Mouse (Mus musculus): ENCODE measurements around the gene Map2. TPM values are rescaled to one million over a fixed set of nuclear protein-coding genes. Genes with fewer than 3 reads are reported as not detected.

The Map2 gene
- polyA plus RNA-seq, 1 experiment from 2014 or later = 4.9 TPM

DNA sequence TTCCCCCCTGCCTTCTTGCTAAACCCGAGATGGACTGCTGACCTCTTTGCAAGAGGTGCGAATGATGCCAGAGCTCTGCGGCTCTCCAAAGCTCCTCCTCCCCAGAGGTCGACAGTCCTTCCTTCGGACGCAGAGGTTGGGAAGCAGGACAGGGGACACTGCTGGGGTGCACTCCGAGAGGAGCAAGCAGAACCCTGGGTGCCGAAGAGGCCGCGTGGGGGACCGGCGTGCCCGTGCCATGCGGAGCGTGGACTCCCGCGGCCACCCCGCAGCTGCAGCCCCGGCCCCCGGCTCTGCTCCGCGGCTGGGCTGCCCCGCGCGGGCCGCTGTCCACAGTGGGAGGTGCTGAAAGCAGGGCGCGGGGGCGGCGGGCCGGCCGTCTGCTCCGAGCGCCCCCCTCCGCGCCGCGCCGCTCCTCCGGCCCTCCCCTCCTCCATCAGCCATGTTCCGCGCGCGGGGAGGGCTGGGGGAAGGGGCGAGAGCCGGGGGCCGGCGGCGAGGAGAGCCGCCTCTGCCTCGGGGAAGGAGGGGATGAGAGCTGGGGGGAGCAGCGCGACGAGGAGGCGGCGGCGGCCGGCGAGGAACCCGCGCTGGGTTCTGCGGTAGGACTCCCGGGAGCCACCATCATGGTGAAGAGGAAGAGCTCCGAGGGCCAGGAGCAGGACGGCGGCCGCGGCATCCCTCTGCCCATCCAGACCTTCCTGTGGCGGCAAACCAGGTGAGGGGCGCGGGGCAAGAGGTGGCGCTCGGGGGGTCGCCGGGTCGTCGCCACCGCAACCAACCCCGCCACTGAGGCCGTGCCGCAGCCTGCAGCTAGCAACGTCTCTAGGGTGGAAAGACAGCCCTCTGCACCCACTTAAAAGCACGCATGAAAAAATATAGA lies 293.0 kb downstream of the Map2 start, which contains the start of gene Unc80:
Gene Unc80, plus strand, starts transcription at position 547 of the 883 bp plus-strand sequence.
- no peak within 1 kb of the TSS for H3K27ac ChIP-seq (ENCODE audit: low read depth, low read length)
- no peaks in the 10 kb centered on the region for H3K9me3 ChIP-seq (ENCODE audit: control insufficient read depth, low read length)
- no peaks in the 10 kb centered on the region for H3K36me3 ChIP-seq (ENCODE audit: control insufficient read depth, insufficient read depth, low read length)
- H3K4me1 ChIP-seq (ENCODE audit: control insufficient read depth, insufficient read depth, low read length) = no peaks in the 10 kb centered on the region; the same call in 1 of the 2 replicates
- H3K4me2 ChIP-seq (replicated peaks; ENCODE audit: low read depth, low read length) = peak within 1 kb of the TSS; percentile 88
- peak; percentile 99 for ATAC-seq (ENCODE audit: low FRiP score, low TSS enrichment)
- H3K4me3 ChIP-seq (ENCODE audit: low read length) = peak within 1 kb of the TSS; percentile 52
- H3K9ac ChIP-seq (ENCODE audit: low read depth, low read length) = peak within 1 kb of the TSS; percentile 23; the same call in 1 of the 2 replicates
- WGBS = 1% methylated on average over 50 of the region's 83 CpGs
- peaks cover 10% of the 10 kb centered on the region for H3K27me3 ChIP-seq (ENCODE audit: control insufficient read depth, insufficient read depth, low read length)

DNA sequence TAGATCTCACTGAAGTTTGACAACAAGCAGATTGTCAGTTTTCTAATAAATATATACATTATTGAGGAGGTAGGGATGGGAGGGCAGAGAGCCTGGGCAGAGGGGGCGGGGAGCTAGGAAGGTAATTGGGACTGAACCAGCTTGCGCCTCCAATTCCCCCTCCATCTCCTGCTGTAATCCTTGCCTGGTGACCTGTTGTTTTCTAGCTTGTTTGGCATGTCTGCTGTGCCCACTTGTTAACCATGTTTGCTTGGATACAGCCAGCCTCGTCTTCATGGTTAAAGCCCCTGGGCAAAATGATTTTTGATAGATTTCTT lies 293.6 kb downstream of the Map2 start:
- Histone ChIP-seq H3K36me3 (ENCODE audit: control insufficient read depth, insufficient read depth, low read length) (no peaks in the 10 kb centered on the region), H3K9me3 (ENCODE audit: control insufficient read depth, low read length) (no peaks in the 10 kb centered on the region), H3K4me3 (ENCODE audit: low read length) (peak overlapping the region; percentile 52), H3K4me1 (ENCODE audit: control insufficient read depth, insufficient read depth, low read length) (no peaks in the 10 kb centered on the region; the same call in 1 of the 2 replicates), H3K9ac (ENCODE audit: low read depth, low read length) (no peak overlapping the region), H3K27ac (ENCODE audit: low read depth, low read length) (no peak overlapping the region), H3K27me3 (ENCODE audit: control insufficient read depth, insufficient read depth, low read length) (peaks cover 10% of the 10 kb centered on the region), H3K4me2 (replicated peaks; ENCODE audit: low read depth, low read length) (peak overlapping the region; percentile 88)
- no peak for ATAC-seq (ENCODE audit: low FRiP score, low TSS enrichment)
- 14% methylated on average over 3 of the region's 3 CpGs for WGBS

DNA sequence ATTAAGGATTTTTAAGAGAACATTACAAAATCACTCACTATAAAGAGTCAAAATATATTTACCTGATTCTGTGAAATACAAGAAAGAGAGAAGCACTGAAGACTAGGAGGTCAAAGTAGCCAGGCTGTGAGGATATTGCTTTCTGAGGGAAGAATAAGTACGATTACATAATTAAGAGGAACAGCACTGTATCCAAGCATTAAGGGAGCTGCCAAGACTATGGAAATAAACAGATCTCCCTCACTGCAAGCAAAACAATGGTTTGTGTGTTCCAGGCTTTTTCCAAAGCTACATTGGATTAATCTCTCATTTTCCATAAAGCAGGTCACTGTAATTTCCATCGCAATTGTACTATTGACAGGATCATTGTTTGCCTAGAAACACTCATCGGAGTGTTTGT lies 307.7 kb downstream of the Map2 start:
- WGBS = 92% methylated on average over 3 of the region's 3 CpGs
- Histone ChIP-seq H3K4me2 (replicated peaks; ENCODE audit: low read depth, low read length) (no peak overlapping the region), H3K9ac (ENCODE audit: low read depth, low read length) (no peak overlapping the region), H3K27ac (ENCODE audit: low read depth, low read length) (no peak overlapping the region), H3K4me1 (ENCODE audit: control insufficient read depth, insufficient read depth, low read length) (no peaks in the 10 kb centered on the region), H3K27me3 (ENCODE audit: control insufficient read depth, insufficient read depth, low read length) (no peaks in the 10 kb centered on the region), H3K36me3 (ENCODE audit: control insufficient read depth, insufficient read depth, low read length) (no peaks in the 10 kb centered on the region), H3K4me3 (ENCODE audit: low read length) (no peak overlapping the region), H3K9me3 (ENCODE audit: control insufficient read depth, low read length) (no peaks in the 10 kb centered on the region)
- ATAC-seq (ENCODE audit: low FRiP score, low TSS enrichment) = no peak

Other genes starting within 250 kb of the Map2 start
- not detected in 2 replicates for gene Crygf, start 248.8 kb upstream of the Map2 start, polyA plus RNA-seq (2014; fragmentation: Nextera tagmentation; extraction: Ambion mirVana)

Measured in kidney, embryonic 14.5 days (tissue).